Mouse (Mus musculus): ENCODE measurements around the gene Rab34.

Rab34 gene

GRCm38 (mm10) chr11:78188331-78189233 lies at the start of gene Rab34:
Rab34 (plus strand) TSS chr11:78188430.
- peak; percentile 11 for DNase-seq

DNA sequence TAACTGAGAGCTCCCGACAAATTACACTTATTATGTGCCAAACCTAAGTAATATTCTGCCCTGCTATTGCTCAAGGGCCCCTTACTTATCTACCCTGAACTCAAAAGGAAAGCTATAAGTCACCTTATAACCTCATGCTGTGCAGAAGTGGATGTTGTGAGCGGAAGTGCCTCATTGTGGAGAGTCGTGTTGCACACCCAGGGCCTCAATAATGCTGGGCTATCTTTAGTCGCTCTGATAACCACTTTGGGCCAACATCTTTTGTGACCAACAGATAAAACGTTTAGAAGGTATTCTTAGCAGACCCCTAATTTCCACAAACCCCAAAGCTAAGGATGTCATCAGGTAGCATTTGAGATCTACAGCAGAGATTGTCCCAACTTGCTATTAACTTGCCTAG lies 47.6 kb upstream of the Rab34 start:
- DNase-seq: no peak

GRCm38 (mm10) chr11:78143520-78143919 lies 44.7 kb upstream of the Rab34 start:
- DNase-seq: no peak

DNA sequence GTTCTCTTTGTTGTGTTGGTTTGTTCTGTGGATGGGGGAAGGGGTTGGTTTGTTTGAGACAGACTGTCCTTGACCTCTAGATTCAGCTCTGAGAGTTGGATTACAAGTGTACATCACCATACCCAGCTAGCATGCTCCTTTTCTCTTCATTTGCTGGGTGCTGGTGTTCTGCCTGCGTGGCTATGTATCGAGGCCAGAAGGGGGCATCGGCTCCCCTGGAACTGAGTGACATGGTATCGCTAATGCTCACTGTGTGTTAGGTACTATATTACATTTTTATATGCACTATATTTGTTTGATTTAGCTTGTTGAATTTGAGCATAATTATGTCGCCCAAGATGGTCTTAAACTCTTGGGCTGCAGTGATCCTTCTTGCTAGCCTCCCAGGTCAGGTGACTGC lies 42.1 kb upstream of the Rab34 start:
- no peak for DNase-seq

- no peak for DNase-seq
Measured at GRCm38 (mm10) chr11:78146707-78147543, 41.3 kb upstream of the Rab34 start.

GRCm38 (mm10) chr11:78151161-78151560 lies 37.1 kb upstream of the Rab34 start:
- no peak for DNase-seq

DNA sequence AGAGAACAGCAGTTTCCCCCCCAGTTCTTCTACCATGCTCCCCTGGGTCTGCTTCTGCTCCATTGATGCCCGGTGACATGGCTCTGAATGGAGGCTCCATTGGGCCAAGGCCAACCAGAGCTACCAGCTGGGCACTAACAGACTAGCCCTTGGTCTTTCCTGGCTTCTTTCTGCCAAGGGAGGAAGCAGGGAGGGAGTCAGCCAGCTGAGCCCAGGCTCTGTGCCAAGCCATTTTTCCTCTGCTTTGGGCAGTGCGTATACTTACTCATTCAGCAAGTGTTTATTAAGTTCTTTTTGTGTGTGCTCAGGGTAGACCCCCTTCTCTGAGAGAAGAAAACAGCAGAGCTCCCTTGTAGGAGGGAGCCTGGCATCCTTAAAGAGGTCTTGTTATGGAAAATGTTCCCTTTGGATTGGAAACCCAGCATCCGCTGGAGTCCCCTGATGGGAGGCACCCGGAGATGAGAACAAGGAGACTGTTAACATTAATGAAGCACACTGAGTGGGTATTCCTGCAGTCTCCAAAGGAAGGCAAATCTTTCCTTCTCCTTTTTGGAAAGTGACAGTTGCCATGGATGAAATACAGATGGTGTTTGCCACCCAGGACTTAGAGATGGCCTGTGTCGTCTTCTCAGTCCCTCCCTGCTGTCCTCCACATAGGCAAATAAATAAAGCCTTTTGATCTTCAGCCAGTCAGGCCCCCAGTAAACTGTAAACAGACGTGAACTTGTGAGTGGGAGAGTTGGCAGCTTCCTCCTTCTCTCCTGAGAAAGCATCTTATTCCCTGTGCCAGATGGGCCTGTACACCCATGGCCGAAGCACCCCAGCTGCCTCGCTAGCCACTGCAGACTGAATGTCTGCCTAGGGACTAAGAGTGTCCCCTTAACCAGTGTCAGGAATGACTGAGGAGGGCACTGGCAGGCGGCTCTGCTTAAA lies 35.7 kb upstream of the Rab34 start:
- DNase-seq: no peak

GRCm38 (mm10) chr11:78153778-78154177 lies 34.5 kb upstream of the Rab34 start:
- DNase-seq: no peak

GRCm38 (mm10) chr11:78155674-78156073 lies 32.6 kb upstream of the Rab34 start:
- no peak for DNase-seq

- no peak for DNase-seq
Measured at GRCm38 (mm10) chr11:78156156-78156699, 32.0 kb upstream of the Rab34 start.

GRCm38 (mm10) chr11:78159096-78159495 lies 29.1 kb upstream of the Rab34 start:
- DNase-seq: peak; percentile 86

GRCm38 (mm10) chr11:78159557-78159956 lies 28.7 kb upstream of the Rab34 start:
- DNase-seq: no peak

GRCm38 (mm10) chr11:78160171-78160570 lies 28.1 kb upstream of the Rab34 start:
- no peak for DNase-seq

DNA sequence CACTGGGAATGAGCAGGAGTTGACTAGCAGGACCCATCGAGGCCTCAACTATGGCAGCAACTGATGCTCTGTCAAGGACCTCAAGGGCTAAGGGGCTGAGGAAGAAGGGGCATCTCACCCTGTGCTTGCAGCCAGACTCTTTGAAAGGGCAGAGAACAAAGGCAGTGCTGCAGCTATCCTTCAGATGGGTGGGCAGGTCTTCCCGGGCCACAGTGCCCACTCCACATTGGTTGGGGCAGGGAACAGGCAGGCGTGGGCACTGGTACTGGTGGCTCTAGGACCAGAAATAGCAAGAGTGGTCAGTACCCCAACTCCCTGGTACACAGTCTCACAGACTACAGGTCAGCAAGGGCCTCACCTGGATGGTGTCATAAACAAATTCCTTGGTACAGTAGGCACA lies 27.6 kb upstream of the Rab34 start:
- DNase-seq: no peak

DNA sequence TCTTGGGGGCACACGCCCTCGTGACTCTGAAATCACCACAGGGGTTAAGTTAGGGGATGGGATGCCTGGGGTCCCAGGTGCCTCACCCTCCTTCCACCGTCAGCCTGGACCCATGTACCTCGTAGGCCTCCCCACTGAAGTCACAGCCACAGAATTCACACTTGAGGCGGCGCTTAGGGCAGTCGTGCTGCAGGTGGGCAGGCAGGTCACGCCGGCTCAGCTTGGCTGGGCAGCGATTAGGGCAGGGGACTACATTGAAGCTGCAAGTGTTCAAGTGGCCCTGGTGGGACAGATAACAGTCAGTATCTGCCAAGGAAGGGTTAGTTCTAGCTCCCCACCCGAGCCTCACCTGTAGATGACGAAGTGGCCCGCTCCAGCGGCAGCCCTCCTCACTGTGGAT lies 27.1 kb upstream of the Rab34 start:
- no peak for DNase-seq

GRCm38 (mm10) chr11:78161968-78162367 lies 26.3 kb upstream of the Rab34 start:
- no peak for DNase-seq

GRCm38 (mm10) chr11:78162504-78162903 lies 25.7 kb upstream of the Rab34 start:
- DNase-seq: no peak

DNA sequence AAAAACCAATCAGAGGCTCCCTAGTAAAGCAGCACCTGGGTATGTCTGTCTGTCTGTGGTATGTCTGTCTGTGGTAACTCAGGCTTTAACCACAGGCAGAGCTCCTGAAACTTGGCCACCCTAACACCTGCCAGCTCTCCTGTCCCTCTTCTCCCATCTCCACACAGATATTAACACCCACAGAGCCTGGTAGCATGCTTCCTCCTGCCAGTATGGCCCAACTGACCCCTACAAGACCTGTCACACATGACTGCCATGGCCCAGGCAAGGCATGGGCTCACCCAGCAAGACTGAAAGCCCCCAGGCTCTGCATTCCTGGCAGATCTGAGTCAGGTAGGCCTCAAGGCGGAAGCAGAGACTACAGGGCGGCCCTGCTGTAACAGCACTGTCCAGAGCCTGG lies 25.2 kb upstream of the Rab34 start:
- no peak for DNase-seq

- DNase-seq: peak; percentile 76
Measured at GRCm38 (mm10) chr11:78163681-78164603, 24.3 kb upstream of the Rab34 start.

- no peak for DNase-seq
Measured at GRCm38 (mm10) chr11:78164604-78164923, 23.7 kb upstream of the Rab34 start.

Measured in thymus, postnatal 25 days (tissue).